Mouse (Mus musculus) stomach, postnatal 0 days (tissue): ENCODE data around the gene Knop1. TPM values are rescaled to one million over a fixed set of nuclear protein-coding genes. Genes with fewer than 3 reads are reported as not detected.
A peak's percentile ranks its signal among the peaks of the same experiment; 100 is the strongest.

ENCODE experiments used
- ATAC-seq: fragments of 200-750 bp; cut with Nextera tagmentation; 2 replicates; pipeline ENCODE4 v1.8.0; 2017; ENCODE audit not compliant: low FRiP score, low TSS enrichment
- DNase-seq: peaks from one replicate; pipeline ENCODE4 v3.0.0-alpha.2; 2016; ENCODE audit warnings: low spot score
- H3K27ac ChIP-seq: fragments of 300-500 bp; sonication (generic); replicated peaks from 2 replicates; pipeline ENCODE4 v1.5.1; 2014; ENCODE audit warnings: mild to moderate bottlenecking, control low read depth
- H3K27me3 ChIP-seq: fragments of 300-500 bp; sonication (generic); 2 replicates; pipeline ENCODE4 v1.6.1; 2014; ENCODE audit warnings: low read length; ENCODE audit not compliant: control insufficient read depth, insufficient read depth
- H3K36me3 ChIP-seq: fragments of 300-500 bp; sonication (generic); 2 replicates; pipeline ENCODE4 v1.6.1; 2014; ENCODE audit warnings: low read length, mixed read lengths; ENCODE audit not compliant: control insufficient read depth, insufficient read depth
- H3K4me1 ChIP-seq: fragments of 300-500 bp; sonication (generic); replicated peaks from 2 replicates; pipeline ENCODE4 v1.6.1; 2014; ENCODE audit warnings: antibody characterized with exemption; ENCODE audit not compliant: control insufficient read depth, insufficient read depth
- H3K4me2 ChIP-seq: fragments of 300-500 bp; sonication (generic); replicated peaks from 2 replicates; pipeline ENCODE4 v1.6.1; 2014; ENCODE audit warnings: low read depth, mild to moderate bottlenecking, control low read depth, moderate library complexity
- H3K4me3 ChIP-seq: fragments of 300-500 bp; sonication (generic); 2 replicates; pipeline ENCODE4 v1.5.1; 2014; ENCODE audit warnings: low read depth, low read length, control low read depth
- H3K9ac ChIP-seq: fragments of 300-500 bp; sonication (generic); 2 replicates; pipeline ENCODE4 v1.6.1; 2014; ENCODE audit warnings: mild to moderate bottlenecking, low read length, control low read depth, mixed read lengths
- H3K9me3 ChIP-seq: fragments of 300-500 bp; sonication (generic); 2 replicates; pipeline ENCODE4 v1.6.1; 2016; ENCODE audit warnings: low read length; ENCODE audit not compliant: control insufficient read depth
- CTCF ChIP-seq: IDR thresholded peaks from 2 replicates; pipeline ENCODE4 v1.5.1; 2016; ENCODE audit warnings: antibody characterized with exemption, low read depth, mild to moderate bottlenecking, moderate library complexity
- EP300 ChIP-seq: optimal IDR thresholded peaks from 2 replicates; pipeline ENCODE3; 2016; ENCODE audit warnings: antibody characterized with exemption
- WGBS: fragments of 180-500 bp; shearing (Covaris S2); extraction: QIAGEN DNeasy Blood & Tissue Kit; methylation state at CpG from one replicate; pipeline ENCODE4 v1.1.7; 2014; 5-methylcytosine and 5-hydroxymethylcytosine counted together
- polyA plus RNA-seq: library from polyadenylated mRNA; unstranded; fragments of >200 nt; fragmentation: Nextera tagmentation; extraction: Ambion mirVana; gene quantifications from 2 replicates; pipeline ENCODE4 v1.2.1, GENCODE M21; 2015

The Knop1 gene
- polyA plus RNA-seq, 1 experiment from 2014 or later: 51.4 TPM

DNA sequence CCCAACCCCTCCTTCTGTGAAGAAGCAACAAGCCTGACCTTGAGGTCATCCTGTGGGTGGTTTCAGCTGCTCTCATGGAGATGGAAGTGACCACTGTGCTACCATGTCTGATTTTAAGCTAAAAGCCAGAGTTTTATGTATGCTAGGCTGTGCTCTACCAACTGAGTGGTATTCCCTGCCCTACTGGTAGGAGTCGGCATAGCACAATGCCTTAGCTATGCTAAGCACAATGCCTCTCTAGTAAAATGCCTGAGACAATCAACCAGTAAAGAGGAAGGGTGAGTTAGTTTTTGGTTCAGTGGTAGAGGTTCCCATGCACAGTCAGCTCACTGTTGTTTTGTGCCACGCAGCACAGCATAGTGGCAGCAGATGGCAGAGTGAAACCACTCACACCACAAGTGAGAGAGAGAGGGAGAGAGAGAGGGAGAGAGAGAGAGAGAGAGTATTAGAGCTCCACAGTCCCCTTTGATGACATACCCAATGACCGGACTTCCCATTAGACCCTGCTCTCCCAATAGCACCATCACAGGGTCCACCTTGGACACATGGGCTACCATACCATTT is 23.5 kb upstream of the Knop1 start:
- H3K9ac ChIP-seq: no peak overlapping the region
- TF ChIP-seq CTCF: peak; percentile 42
- no peak for TF ChIP-seq EP300
- ATAC-seq: no peak
- H3K4me2 ChIP-seq: no peak overlapping the region
- DNase-seq: no peak
- no peaks in the 10 kb centered on the region for H3K4me1 ChIP-seq
- no peaks in the 10 kb centered on the region for H3K9me3 ChIP-seq
- H3K27ac ChIP-seq: no peak overlapping the region
- H3K36me3 ChIP-seq: no peaks in the 10 kb centered on the region
- H3K4me3 ChIP-seq: no peak overlapping the region
- WGBS: 93% methylated on average over 3 of the region's 3 CpGs
- H3K27me3 ChIP-seq: no peaks in the 10 kb centered on the region

DNA sequence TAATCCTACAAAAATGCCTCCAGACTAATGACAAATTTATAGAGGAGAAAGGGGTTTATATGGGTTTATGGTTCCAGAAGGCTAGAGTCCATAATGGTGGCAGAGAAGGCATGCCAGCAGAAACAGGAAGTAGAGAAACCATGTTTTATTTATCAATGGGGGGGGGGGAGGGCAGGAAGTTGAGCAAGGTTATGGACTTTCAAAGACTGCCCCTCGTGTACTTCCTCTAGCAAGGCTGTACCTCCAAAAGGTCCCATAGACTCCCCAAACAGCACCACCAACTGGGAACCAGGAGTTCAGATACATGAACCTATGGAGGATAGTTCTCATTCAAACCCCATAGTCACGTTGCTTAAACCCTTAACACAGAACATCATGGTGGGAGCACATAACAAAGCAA is 9.3 kb upstream of the Knop1 start:
- TF ChIP-seq EP300: no peak
- TF ChIP-seq CTCF: no peak
- 67% methylated on average over 2 of the region's 2 CpGs for WGBS

DNA sequence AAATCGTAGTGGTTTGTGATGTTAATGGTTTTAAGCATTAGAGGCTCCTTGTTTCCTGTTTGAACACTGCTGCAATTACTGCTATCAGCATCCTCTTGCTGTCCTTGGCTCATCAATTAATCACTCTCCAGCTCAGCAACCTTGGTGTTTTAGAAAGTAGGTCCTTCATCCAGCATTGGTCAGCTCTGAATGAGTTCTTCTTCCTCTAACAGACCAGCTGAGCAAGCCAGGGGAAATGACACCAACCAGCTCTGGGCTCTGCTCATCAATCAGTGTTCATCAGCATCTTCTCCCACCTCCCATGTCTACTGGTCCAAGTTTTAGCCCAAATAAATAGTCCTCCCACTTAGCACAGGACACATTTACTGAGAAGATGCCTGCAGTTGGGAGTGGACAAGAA is 2.6 kb upstream of the Knop1 start:
- H3K4me1 ChIP-seq: no peaks in the 10 kb centered on the region; the same call in 1 of the 2 replicates
- ATAC-seq: no peak
- no peaks in the 10 kb centered on the region for H3K27me3 ChIP-seq
- WGBS: 74% methylated on average over 1 of the region's 1 CpGs
- H3K4me2 ChIP-seq: no peak overlapping the region
- DNase-seq: no peak
- H3K36me3 ChIP-seq: no peaks in the 10 kb centered on the region
- no peak overlapping the region for H3K4me3 ChIP-seq
- no peak overlapping the region for H3K27ac ChIP-seq
- H3K9me3 ChIP-seq: no peaks in the 10 kb centered on the region
- TF ChIP-seq CTCF: no peak
- no peak for TF ChIP-seq EP300
- no peak overlapping the region for H3K9ac ChIP-seq

More for the DNA sequence above, 9.3 kb upstream of the Knop1 start:
- no peak overlapping the region for H3K4me2 ChIP-seq
- H3K4me1 ChIP-seq: no peaks in the 10 kb centered on the region
- DNase-seq: no peak
- no peak overlapping the region for H3K4me3 ChIP-seq
- H3K9me3 ChIP-seq: no peaks in the 10 kb centered on the region
- H3K9ac ChIP-seq: no peak overlapping the region
- no peak overlapping the region for H3K27ac ChIP-seq
- H3K36me3 ChIP-seq: no peaks in the 10 kb centered on the region
- ATAC-seq: no peak
- no peaks in the 10 kb centered on the region for H3K27me3 ChIP-seq

DNA sequence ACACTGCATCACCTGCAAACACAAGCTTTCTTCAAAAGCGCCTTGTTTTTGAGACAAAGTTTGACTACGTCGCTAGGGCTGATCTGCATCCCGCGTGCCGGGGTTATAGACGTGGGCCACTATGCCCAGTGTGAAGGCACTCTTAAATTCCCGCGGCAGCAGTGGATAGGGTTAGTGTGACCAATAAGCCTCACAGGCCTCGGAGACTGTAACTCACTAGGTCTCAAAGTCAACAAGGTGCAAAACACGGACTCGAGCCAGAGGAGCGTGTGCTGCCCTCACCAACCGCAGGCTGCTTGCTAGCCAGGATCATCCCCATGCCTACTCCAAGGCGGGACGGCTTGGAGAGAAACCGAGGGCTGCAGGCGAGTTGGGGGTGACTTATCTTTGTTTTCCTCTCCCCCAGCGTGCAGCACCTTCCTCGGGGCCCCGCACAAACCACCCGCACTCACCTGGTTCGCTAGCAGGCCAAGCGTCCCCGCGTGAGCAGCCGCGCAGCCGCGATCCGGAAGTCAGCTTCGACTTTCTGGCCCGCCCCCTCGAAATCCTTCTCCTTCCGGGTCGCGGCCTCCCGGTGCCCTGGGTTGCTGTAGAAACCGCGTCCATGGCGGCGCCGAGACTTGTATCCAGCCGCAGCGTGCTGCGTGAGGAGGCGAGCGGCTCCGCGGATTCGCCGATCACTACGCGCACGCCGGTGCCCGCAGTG is 730 bp downstream of the Knop1 start, which contains the start of gene Iqck:
Gene Iqck (plus strand): TSS at position 582 of the 706 bp plus-strand sequence.
- peak; percentile 96 for ATAC-seq
- peak within 1 kb of the TSS; percentile 81 for H3K27ac ChIP-seq
- under 1% methylated on average over 56 of the region's 57 CpGs for WGBS

DNA sequence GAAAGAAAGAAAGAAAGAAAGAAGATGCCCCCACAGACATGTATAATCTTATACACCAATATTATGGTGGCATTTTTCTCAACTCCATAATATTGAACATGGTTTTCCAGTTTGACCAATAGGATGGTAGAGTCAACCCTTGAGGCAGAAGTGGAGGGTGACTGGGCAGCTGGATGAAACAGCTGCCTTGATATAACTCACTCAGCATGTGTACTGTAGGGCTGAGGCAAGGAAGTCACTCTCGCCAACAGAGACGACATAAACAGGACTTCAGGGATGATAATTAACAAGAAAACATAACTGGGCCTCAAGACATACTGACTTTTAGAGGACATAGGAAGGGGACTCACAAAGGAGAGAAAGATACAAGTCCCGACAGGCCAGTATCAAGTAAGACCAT is 1.4 kb downstream of the Knop1 start:
- TF ChIP-seq CTCF (no peak), EP300 (no peak)
- 12% methylated on average over 3 of the region's 3 CpGs for WGBS
- Histone ChIP-seq H3K4me1 (no peaks in the 10 kb centered on the region; the same call in 1 of the 2 replicates), H3K27ac (no peak overlapping the region), H3K36me3 (0 out of 2 replicates have a peak, but pooled peaks cover 2% of the 10 kb centered on the region), H3K4me3 (peak overlapping the region; percentile 80), H3K4me2 (peak overlapping the region; percentile 81), H3K9me3 (no peaks in the 10 kb centered on the region), H3K27me3 (no peaks in the 10 kb centered on the region), H3K9ac (peak overlapping the region; percentile 76)
- DNase-seq (no peak), ATAC-seq (no peak)

More for the DNA sequence above, 730 bp downstream of the Knop1 start, which contains the start of gene Iqck:
- Histone ChIP-seq H3K4me2 (peak within 1 kb of the TSS; percentile 81), H3K9me3 (no peaks in the 10 kb centered on the region), H3K27me3 (no peaks in the 10 kb centered on the region), H3K4me3 (peak within 1 kb of the TSS; percentile 80), H3K4me1 (no peaks in the 10 kb centered on the region; the same call in 1 of the 2 replicates), H3K9ac (peak within 1 kb of the TSS; percentile 76), H3K36me3 (0 out of 2 replicates have a peak, but pooled peaks cover 2% of the 10 kb centered on the region)
- peak; percentile 96 for DNase-seq
- no peak for TF ChIP-seq CTCF
- no peak for TF ChIP-seq EP300

DNA sequence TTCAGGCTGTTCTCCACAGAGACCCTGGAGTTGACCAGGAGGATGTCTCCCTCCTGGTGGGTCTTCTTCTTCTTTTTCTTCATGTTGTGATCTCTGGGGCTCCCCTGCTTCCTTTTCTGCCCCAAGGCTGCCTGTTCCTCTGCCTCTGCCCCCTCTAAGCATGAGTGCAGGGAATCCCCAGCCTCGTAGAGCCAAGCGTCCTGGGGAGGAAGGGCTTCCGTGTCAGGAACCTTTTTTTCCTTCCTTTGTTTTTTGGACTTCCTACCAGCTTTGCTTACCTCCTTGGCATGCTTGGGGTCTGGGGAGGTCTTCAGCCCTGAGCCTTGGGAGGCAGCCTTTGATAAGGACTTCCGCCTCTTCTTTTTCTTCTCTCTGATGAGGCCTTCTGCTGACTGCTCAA is 3.4 kb downstream of the Knop1 start:
- no peaks in the 10 kb centered on the region; the same call in 1 of the 2 replicates for H3K4me1 ChIP-seq
- no peak for DNase-seq
- TF ChIP-seq EP300 (no peak), CTCF (no peak)
- H3K9ac ChIP-seq: no peak overlapping the region
- no peak overlapping the region for H3K4me2 ChIP-seq
- no peaks in the 10 kb centered on the region for H3K9me3 ChIP-seq
- no peak overlapping the region for H3K4me3 ChIP-seq
- H3K36me3 ChIP-seq: peaks cover 12% of the 10 kb centered on the region
- H3K27ac ChIP-seq: no peak overlapping the region
- WGBS: 86% methylated on average over 4 of the region's 4 CpGs
- no peaks in the 10 kb centered on the region for H3K27me3 ChIP-seq
- ATAC-seq: no peak
